Mouse (Mus musculus) midbrain, postnatal 0 days (tissue): ENCODE results near the gene Alg14. TPM values are rescaled to one million over a fixed set of nuclear protein-coding genes. Genes with fewer than 3 reads are reported as not detected.
A peak's percentile ranks its signal among the peaks of the same experiment; 100 is the strongest.

Experiments used
- ATAC-seq: fragments of 200-750 bp; cut with Nextera tagmentation; 2 replicates; pipeline ENCODE4 v1.8.0; 2017; ENCODE audit warnings: moderate number of reproducible peaks, mild to moderate bottlenecking, moderate TSS enrichment, moderate library complexity; ENCODE audit not compliant: low FRiP score
- DNase-seq: peaks from one replicate; pipeline ENCODE4 v3.0.0-alpha.2; 2015; ENCODE audit warnings: low spot score
- H3K27ac ChIP-seq: fragments of 300-500 bp; sonication (generic); 2 replicates; pipeline ENCODE4 v1.5.1; 2014; ENCODE audit warnings: low read depth, mild to moderate bottlenecking, low read length, mixed read lengths
- H3K27me3 ChIP-seq: fragments of 300-500 bp; sonication (generic); 2 replicates; pipeline ENCODE4 v1.6.1; 2014; ENCODE audit warnings: low read length, control low read depth, mixed read lengths; ENCODE audit not compliant: insufficient read depth
- H3K36me3 ChIP-seq: fragments of 300-500 bp; sonication (generic); 2 replicates; pipeline ENCODE4 v1.6.1; 2014; ENCODE audit warnings: low read length, control low read depth, mixed read lengths; ENCODE audit not compliant: insufficient read depth
- H3K4me1 ChIP-seq: fragments of 300-500 bp; sonication (generic); 2 replicates; pipeline ENCODE4 v1.6.1; 2014; ENCODE audit warnings: mild to moderate bottlenecking, control low read depth, antibody characterized with exemption, low read length, mixed read lengths; ENCODE audit not compliant: insufficient read depth
- H3K4me2 ChIP-seq: fragments of 300-500 bp; sonication (generic); 2 replicates; pipeline ENCODE4 v1.6.1; 2014; ENCODE audit warnings: low read depth, mild to moderate bottlenecking, low read length, mixed read lengths; ENCODE audit not compliant: poor library complexity, severe bottlenecking
- H3K4me3 ChIP-seq: fragments of 300-500 bp; sonication (generic); 2 replicates; pipeline ENCODE4 v1.5.1; 2014; ENCODE audit warnings: low read depth, mild to moderate bottlenecking, low read length, moderate library complexity
- H3K9ac ChIP-seq: fragments of 300-500 bp; sonication (generic); replicated peaks from 2 replicates; pipeline ENCODE4 v1.6.1; 2014; ENCODE audit warnings: mild to moderate bottlenecking, low read length, moderate library complexity, mixed read lengths; ENCODE audit not compliant: poor library complexity, severe bottlenecking
- H3K9me3 ChIP-seq: fragments of 300-500 bp; sonication (generic); 2 replicates; pipeline ENCODE4 v1.6.1; 2016; ENCODE audit warnings: low read length, control low read depth
- CTCF ChIP-seq: IDR thresholded peaks from 2 replicates; pipeline ENCODE4 v1.5.1; 2016; ENCODE audit warnings: antibody characterized with exemption, mild to moderate bottlenecking
- WGBS: fragments of 180-500 bp; shearing (Covaris S2); extraction: QIAGEN DNeasy Blood & Tissue Kit; methylation state at CpG from one replicate; pipeline ENCODE4 v1.1.7; 2014; 5-methylcytosine and 5-hydroxymethylcytosine counted together
- polyA plus RNA-seq: library from polyadenylated mRNA; unstranded; fragments of >200 nt; fragmentation: Nextera tagmentation; extraction: Ambion mirVana; gene quantifications from 2 replicates; pipeline ENCODE4 v1.2.1, GENCODE M21; 2015
- total RNA-seq: library from RNA; depleted of rRNA; stranded (reverse); fragments of >200 nt; gene quantifications from 2 replicates; pipeline ENCODE4 v1.2.3, GENCODE M21; 2014

Alg14 gene
- total and polyA plus RNA-seq, 2 experiments from 2014 or later, result 18.8 to 26.0 TPM

GRCm38 (mm10) chr3:121307532-121308234, 16.1 kb downstream of the Alg14 start:
- DNase-seq (peak; percentile 88), ATAC-seq (peak; percentile 73; the same call in 1 of the 2 replicates)
- Histone ChIP-seq H3K36me3 (no peaks in the 10 kb centered on the region), H3K9ac (no peak overlapping the region), H3K27ac (no peak overlapping the region), H3K9me3 (no peaks in the 10 kb centered on the region), H3K4me2 (no peak overlapping the region), H3K4me3 (no peak overlapping the region), H3K27me3 (no peaks in the 10 kb centered on the region), H3K4me1 (0 out of 2 replicates have a peak, but pooled peaks cover 3% of the 10 kb centered on the region)
- peak; percentile 100 for TF ChIP-seq CTCF
- 80% methylated on average over 7 of the region's 7 CpGs for whole genome bisulfite sequencing

- ATAC-seq (no peak), DNase-seq (no peak)
- no peak for TF ChIP-seq CTCF
- H3K9ac ChIP-seq, result no peak overlapping the region
- no peaks in the 10 kb centered on the region for H3K27me3 ChIP-seq
- no peak overlapping the region for H3K4me2 ChIP-seq
- H3K4me3 ChIP-seq, result no peak overlapping the region
- H3K9me3 ChIP-seq, result no peaks in the 10 kb centered on the region
- WGBS, result 79% methylated on average over 5 of the region's 5 CpGs
- H3K27ac ChIP-seq, result no peak overlapping the region
- 0 out of 2 replicates have a peak, but pooled peaks cover 3% of the 10 kb centered on the region for H3K4me1 ChIP-seq
- no peaks in the 10 kb centered on the region for H3K36me3 ChIP-seq
These were observed 17.4 kb downstream of the Alg14 start for GRCm38 (mm10) chr3:121308935-121309334.

GRCm38 (mm10) chr3:121309429-121309828, 17.9 kb downstream of the Alg14 start:
- TF ChIP-seq CTCF, result no peak
- Histone ChIP-seq H3K4me1 (0 out of 2 replicates have a peak, but pooled peaks cover 3% of the 10 kb centered on the region), H3K4me3 (no peak overlapping the region), H3K4me2 (no peak overlapping the region), H3K36me3 (no peaks in the 10 kb centered on the region), H3K27ac (no peak overlapping the region), H3K27me3 (no peaks in the 10 kb centered on the region), H3K9me3 (no peaks in the 10 kb centered on the region), H3K9ac (no peak overlapping the region)
- 73% methylated on average over 4 of the region's 4 CpGs for WGBS
- no peak for DNase-seq
- ATAC-seq, result no peak

DNA sequence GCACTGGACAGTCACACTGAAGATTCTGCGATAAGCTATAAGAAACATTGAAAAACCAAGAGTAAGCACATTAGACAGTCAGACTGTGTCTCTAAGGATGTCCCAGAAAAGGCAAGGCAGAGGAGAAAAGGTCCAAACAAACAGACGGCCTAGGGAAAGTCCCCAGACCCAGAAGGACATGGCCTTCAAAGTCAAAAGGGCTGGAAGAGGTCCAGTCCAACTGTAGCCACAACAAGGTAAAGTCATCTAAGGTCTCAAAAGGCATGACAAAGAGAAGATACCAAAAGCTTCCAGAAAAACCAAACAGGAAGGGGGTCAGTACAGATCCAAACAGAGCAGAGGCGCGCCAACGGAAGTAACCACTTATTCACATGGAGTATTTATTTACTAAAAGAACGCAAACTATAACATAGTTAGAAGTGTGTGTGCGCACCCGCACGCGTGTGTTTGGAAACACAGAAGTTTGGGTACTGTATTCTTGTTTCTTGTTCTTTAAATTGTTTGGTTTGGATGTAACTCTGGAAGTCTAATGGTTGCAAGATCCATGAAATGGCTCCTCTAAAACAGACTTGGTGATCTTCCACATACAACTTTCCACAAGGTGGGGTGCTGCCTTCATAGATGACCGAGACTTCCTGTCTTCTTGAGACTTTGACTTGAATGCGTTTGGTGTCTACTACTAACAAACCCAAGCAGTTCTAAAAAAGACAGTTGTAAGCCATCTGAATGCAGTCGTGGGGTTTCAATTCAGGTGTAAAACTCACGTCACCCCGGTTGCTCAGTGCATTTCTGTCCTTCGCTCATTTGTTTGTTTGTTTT, 18.5 kb downstream of the Alg14 start:
- ATAC-seq, result no peak
- Histone ChIP-seq H3K9me3 (no peaks in the 10 kb centered on the region), H3K36me3 (no peaks in the 10 kb centered on the region), H3K27ac (no peak overlapping the region), H3K4me2 (no peak overlapping the region), H3K4me3 (no peak overlapping the region), H3K9ac (no peak overlapping the region), H3K4me1 (0 out of 2 replicates have a peak, but pooled peaks cover 3% of the 10 kb centered on the region), H3K27me3 (no peaks in the 10 kb centered on the region)
- peak; percentile 57 for TF ChIP-seq CTCF
- DNase-seq, result peak; percentile 47
- 87% methylated on average over 16 of the region's 16 CpGs for WGBS

GRCm38 (mm10) chr3:121312426-121312825, 20.9 kb downstream of the Alg14 start:
- Histone ChIP-seq H3K4me1 (0 out of 2 replicates have a peak, but pooled peaks cover 3% of the 10 kb centered on the region), H3K9ac (no peak overlapping the region), H3K27me3 (no peaks in the 10 kb centered on the region), H3K4me2 (no peak overlapping the region), H3K9me3 (no peaks in the 10 kb centered on the region), H3K4me3 (no peak overlapping the region), H3K36me3 (no peaks in the 10 kb centered on the region), H3K27ac (no peak overlapping the region)
- ATAC-seq (no peak), DNase-seq (no peak)
- WGBS, result 89% methylated on average over 6 of the region's 6 CpGs
- TF ChIP-seq CTCF, result no peak

- no peaks in the 10 kb centered on the region for H3K27me3 ChIP-seq
- H3K4me3 ChIP-seq, result no peak overlapping the region
- ATAC-seq (no peak), DNase-seq (no peak)
- H3K36me3 ChIP-seq, result no peaks in the 10 kb centered on the region
- 72% methylated on average over 9 of the region's 9 CpGs for WGBS
- no peak overlapping the region for H3K9ac ChIP-seq
- no peak for TF ChIP-seq CTCF
- H3K27ac ChIP-seq, result no peak overlapping the region
- H3K4me2 ChIP-seq, result no peak overlapping the region
- 0 out of 2 replicates have a peak, but pooled peaks cover 3% of the 10 kb centered on the region for H3K4me1 ChIP-seq
- no peaks in the 10 kb centered on the region for H3K9me3 ChIP-seq
These were observed 21.4 kb downstream of the Alg14 start for GRCm38 (mm10) chr3:121312979-121313378.
